Mouse (Mus musculus) heart, postnatal 0 days (tissue): ENCODE measurements at regions not wholly inside any gene's neighbourhood (a gene's known extent, or its start where the extent isn't known, plus 50 kb on each side); places are given as distances from the start of the nearest gene placed in this dataset.

Experiments
- ATAC-seq: fragments of 200-750 bp; cut with Nextera tagmentation; 2 replicates; pipeline ENCODE4 v1.8.0; 2017; ENCODE audit warnings: low read depth, moderate number of reproducible peaks, moderate library complexity; ENCODE audit not compliant: insufficient read depth
- DNase-seq: peaks from one replicate; pipeline ENCODE4 v3.0.0-alpha.2; 2016; ENCODE audit warnings: low spot score
- H3K27ac ChIP-seq: fragments of 300-500 bp; sonication (generic); 2 replicates; pipeline ENCODE4 v1.5.1; 2014; ENCODE audit warnings: low read depth, mild to moderate bottlenecking
- H3K27me3 ChIP-seq: fragments of 300-500 bp; sonication (generic); 2 replicates; pipeline ENCODE4 v1.6.1; 2014; ENCODE audit warnings: low read length, mixed read lengths; ENCODE audit not compliant: control insufficient read depth, insufficient read depth
- H3K36me3 ChIP-seq: fragments of 300-500 bp; sonication (generic); replicated peaks from 2 replicates; pipeline ENCODE4 v1.6.1; 2014; ENCODE audit warnings: low read length, mixed read lengths; ENCODE audit not compliant: control insufficient read depth, insufficient read depth
- H3K4me1 ChIP-seq: fragments of 300-500 bp; sonication (generic); 2 replicates; pipeline ENCODE4 v1.6.1; 2014; ENCODE audit warnings: antibody characterized with exemption; ENCODE audit not compliant: control insufficient read depth, insufficient read depth
- H3K4me2 ChIP-seq: fragments of 300-500 bp; sonication (generic); 2 replicates; pipeline ENCODE4 v1.6.1; 2014; ENCODE audit warnings: low read depth, mild to moderate bottlenecking, low read length, moderate library complexity
- H3K4me3 ChIP-seq: fragments of 300-500 bp; sonication (generic); 2 replicates; pipeline ENCODE4 v1.5.1; 2014; ENCODE audit warnings: low read depth, low read length
- H3K9ac ChIP-seq: fragments of 300-500 bp; sonication (generic); replicated peaks from 2 replicates; pipeline ENCODE4 v1.6.1; 2014; ENCODE audit warnings: low read depth, low read length, mixed read lengths
- H3K9me3 ChIP-seq: fragments of 300-500 bp; sonication (generic); replicated peaks from 2 replicates; pipeline ENCODE4 v1.6.1; 2016; ENCODE audit warnings: low read length; ENCODE audit not compliant: control insufficient read depth
- CTCF ChIP-seq: IDR thresholded peaks from 2 replicates; pipeline ENCODE4 v1.5.1; 2016; ENCODE audit warnings: antibody characterized with exemption, control low read depth, low read depth
- EP300 ChIP-seq: IDR thresholded peaks from 2 replicates; pipeline ENCODE4 v1.6.1; 2016; ENCODE audit warnings: antibody characterized with exemption, low read depth
- WGBS: fragments of 180-500 bp; shearing (Covaris S2); extraction: QIAGEN DNeasy Blood & Tissue Kit; methylation state at CpG from one replicate; pipeline ENCODE4 v1.1.7; 2014; 5-methylcytosine and 5-hydroxymethylcytosine counted together

- Histone ChIP-seq H3K4me3 (no peak overlapping the region), H3K4me2 (no peak overlapping the region), H3K9ac (no peak overlapping the region), H3K27ac (no peak overlapping the region), H3K36me3 (no peaks in the 10 kb centered on the region), H3K27me3 (no peaks in the 10 kb centered on the region), H3K4me1 (0 out of 2 replicates have a peak, but pooled peaks cover 5% of the 10 kb centered on the region), H3K9me3 (no peaks in the 10 kb centered on the region)
- no peak for ATAC-seq
- WGBS = 37% methylated on average over 7 of the region's 7 CpGs
- DNase-seq = peak; percentile 8
- TF ChIP-seq EP300 = no peak
- TF ChIP-seq CTCF = no peak
These were observed 51.0 kb upstream of the Sfswap start for GRCm38 (mm10) chr5:129449931-129450573.
